Mouse (Mus musculus) thymus, postnatal 0 days (tissue): Measurements from ENCODE around the gene Arid3a. TPM values are rescaled to one million over a fixed set of nuclear protein-coding genes. Genes with fewer than 3 reads are reported as not detected.
A peak's percentile ranks its signal among the peaks of the same experiment; 100 is the strongest.

Experiments
- DNase-seq: peaks from one replicate; pipeline ENCODE4 v3.0.0-alpha.2; 2015; ENCODE audit warnings: low spot score
- polyA plus RNA-seq: library from polyadenylated mRNA; unstranded; fragments of >200 nt; fragmentation: Nextera tagmentation; extraction: Ambion mirVana; gene quantifications from 2 replicates; pipeline ENCODE4 v1.2.1, GENCODE M21; 2015

The Arid3a gene
- polyA plus RNA-seq, 1 experiment from 2014 or later, result 3.7 TPM

- DNase-seq, result peak; percentile 42
These were observed 905 bp upstream of the Arid3a start for GRCm38 (mm10) chr10:79925785-79926490.

GRCm38 (mm10) chr10:79927324-79928029, 634 bp downstream of the Arid3a start:
- DNase-seq, result peak; percentile 89

- DNase-seq, result peak; percentile 58
These were observed 1.3 kb downstream of the Arid3a start for GRCm38 (mm10) chr10:79928030-79928694.

- no peak for DNase-seq
These were observed 2.3 kb downstream of the Arid3a start for GRCm38 (mm10) chr10:79928907-79929701.

- DNase-seq, result no peak
These were observed 3.4 kb downstream of the Arid3a start for GRCm38 (mm10) chr10:79929967-79930825.

- DNase-seq, result no peak
These were observed 4.0 kb downstream of the Arid3a start for GRCm38 (mm10) chr10:79930826-79931186.

- DNase-seq, result no peak
These were observed 5.0 kb downstream of the Arid3a start for GRCm38 (mm10) chr10:79931797-79932196.

- no peak for DNase-seq
These were observed 5.9 kb downstream of the Arid3a start for GRCm38 (mm10) chr10:79932736-79933135.

GRCm38 (mm10) chr10:79933145-79933679, 6.4 kb downstream of the Arid3a start:
- DNase-seq, result no peak

GRCm38 (mm10) chr10:79933861-79934260, 7.0 kb downstream of the Arid3a start:
- DNase-seq, result no peak

GRCm38 (mm10) chr10:79934272-79934721, 7.5 kb downstream of the Arid3a start:
- no peak for DNase-seq

GRCm38 (mm10) chr10:79934794-79935569, 8.1 kb downstream of the Arid3a start:
- no peak for DNase-seq

- DNase-seq, result no peak
These were observed 9.6 kb downstream of the Arid3a start for GRCm38 (mm10) chr10:79936284-79936910.

GRCm38 (mm10) chr10:79936911-79937441, 10.1 kb downstream of the Arid3a start:
- no peak for DNase-seq

- no peak for DNase-seq
These were observed 11.1 kb downstream of the Arid3a start for GRCm38 (mm10) chr10:79937775-79938526.

- no peak for DNase-seq
These were observed 13.9 kb downstream of the Arid3a start for GRCm38 (mm10) chr10:79940749-79941148.

GRCm38 (mm10) chr10:79942988-79943387, 16.1 kb downstream of the Arid3a start:
- DNase-seq, result no peak

GRCm38 (mm10) chr10:79943471-79943901, 16.6 kb downstream of the Arid3a start:
- no peak for DNase-seq
